9 mouse cellular contexts compared by ENCODE assay signal in the genomic region with DNA sequence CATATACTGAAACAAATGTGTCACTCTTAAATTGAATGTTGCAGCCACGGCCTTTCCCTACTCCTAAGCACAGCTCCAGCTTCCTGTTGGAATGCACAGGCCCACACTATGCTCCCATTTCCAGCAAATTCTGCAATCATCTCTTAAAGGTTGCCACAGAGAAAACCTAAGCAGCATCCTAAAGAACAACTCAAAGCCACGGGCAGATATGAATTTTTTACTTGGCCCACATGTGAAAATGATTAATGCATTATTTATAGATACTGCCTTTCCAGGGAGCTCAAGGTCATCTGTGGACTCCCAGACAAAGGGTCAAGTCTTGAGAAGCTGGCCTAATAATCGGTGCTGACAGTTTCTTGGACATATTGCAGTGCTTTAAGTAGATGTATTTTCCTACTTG.
DNase-seq lines count a peak whose midpoint lies in the region; ATAC-seq and TF ChIP-seq lines count a peak whose summit lies in the region.
"Had no signal": no experiment of that assay in that cellular context is flagged by ENCODE, and none has a peak within 500 bp of the region (broad histone marks: within the 10 kb centered on the region; RNA-seq: fewer than 3 reads in every experiment).

No protein-coding gene starts in this region.

- H3K4me3 ChIP-seq in kidney, postnatal 0 days (replicated peaks; ENCODE audit: low read depth, low read length), result no peak overlapping the region
- H3K4me3 ChIP-seq in embryonic facial prominence, embryonic 12.5 days, result no peak overlapping the region
- H3K4me3 ChIP-seq in hindbrain, embryonic 13.5 days, result no peak overlapping the region
- H3K4me3 ChIP-seq in neural tube, embryonic 15.5 days (replicated peaks), result no peak overlapping the region

- DNase-seq in kidney, postnatal 0 days (ENCODE audit: low spot score), result peak; percentile 59
- no peak for DNase-seq in kidney, adult 11 months
- DNase-seq in left cerebral cortex, postnatal 14 days (ENCODE audit: low spot score in 2 of 2), result no peak
- DNase-seq in adrenal gland, adult 8-10 months, result no peak
- DNase-seq: lung, adult 18-20 months; thymus, postnatal 25 days had no signal

- no peak overlapping the region for H3K4me2 ChIP-seq in kidney, postnatal 0 days (ENCODE audit: low read length)
- H3K4me2 ChIP-seq in embryonic facial prominence, embryonic 12.5 days (replicated peaks), result no peak overlapping the region
- no peak overlapping the region for H3K4me2 ChIP-seq in hindbrain, embryonic 13.5 days
- H3K4me2 ChIP-seq in neural tube, embryonic 15.5 days, result no peak overlapping the region

- no peak for TF ChIP-seq CTCF in kidney, postnatal 0 days (IDR thresholded peaks at IDR 0.05; ENCODE audit: low read depth)

- no peaks in the 10 kb centered on the region for H3K27me3 ChIP-seq in kidney, postnatal 0 days (ENCODE audit: insufficient read depth, low read length)
- no peaks in the 10 kb centered on the region for H3K27me3 ChIP-seq in embryonic facial prominence, embryonic 12.5 days
- no peaks in the 10 kb centered on the region for H3K27me3 ChIP-seq in hindbrain, embryonic 13.5 days
- H3K27me3 ChIP-seq in neural tube, embryonic 15.5 days (replicated peaks), result no peaks in the 10 kb centered on the region

- no peak overlapping the region for H3K27ac ChIP-seq in kidney, postnatal 0 days
- H3K27ac ChIP-seq in embryonic facial prominence, embryonic 12.5 days, result peak overlapping the region; percentile 63
- peak overlapping the region; percentile 77 for H3K27ac ChIP-seq in hindbrain, embryonic 13.5 days
- peak overlapping the region; percentile 80 for H3K27ac ChIP-seq in neural tube, embryonic 15.5 days (replicated peaks)

- H3K9me3 ChIP-seq in kidney, postnatal 0 days (replicated peaks; ENCODE audit: low read length), result no peaks in the 10 kb centered on the region
- H3K9me3 ChIP-seq in embryonic facial prominence, embryonic 12.5 days, result no peaks in the 10 kb centered on the region
- H3K9me3 ChIP-seq in hindbrain, embryonic 13.5 days, result no peaks in the 10 kb centered on the region
- no peaks in the 10 kb centered on the region for H3K9me3 ChIP-seq in neural tube, embryonic 15.5 days (replicated peaks)

- H3K9ac ChIP-seq in kidney, postnatal 0 days (ENCODE audit: low read depth, low read length), result no peak overlapping the region
- no peak overlapping the region for H3K9ac ChIP-seq in embryonic facial prominence, embryonic 12.5 days
- no peak overlapping the region for H3K9ac ChIP-seq in hindbrain, embryonic 13.5 days
- no peak overlapping the region for H3K9ac ChIP-seq in neural tube, embryonic 15.5 days (replicated peaks)

- WGBS in kidney, postnatal 0 days, result 26% methylated on average over 3 of the region's 3 CpGs
- WGBS in embryonic facial prominence, embryonic 12.5 days, result 28% methylated on average over 3 of the region's 3 CpGs
- 20% methylated on average over 3 of the region's 3 CpGs for WGBS in hindbrain, embryonic 13.5 days
- WGBS in neural tube, embryonic 15.5 days, result 29% methylated on average over 3 of the region's 3 CpGs

- no peak for ATAC-seq in kidney, postnatal 0 days (replicated peaks; ENCODE audit: low FRiP score, low read depth)
- ATAC-seq in embryonic facial prominence, embryonic 12.5 days (ENCODE audit: insufficient number of reproducible peaks, insufficient read depth, low FRiP score, low TSS enrichment), result no peak
- no peak for ATAC-seq in hindbrain, embryonic 13.5 days (ENCODE audit: low FRiP score)
- ATAC-seq in neural tube, embryonic 15.5 days (ENCODE audit: low FRiP score), result no peak

- no peaks in the 10 kb centered on the region for H3K4me1 ChIP-seq in kidney, postnatal 0 days (replicated peaks; ENCODE audit: insufficient read depth, low read length)
- peaks cover 13% of the 10 kb centered on the region; the same call in 1 of the 2 replicates for H3K4me1 ChIP-seq in embryonic facial prominence, embryonic 12.5 days
- H3K4me1 ChIP-seq in hindbrain, embryonic 13.5 days (replicated peaks), result peaks cover 30% of the 10 kb centered on the region
- peaks cover 18% of the 10 kb centered on the region for H3K4me1 ChIP-seq in neural tube, embryonic 15.5 days

- H3K36me3 ChIP-seq in kidney, postnatal 0 days (ENCODE audit: insufficient read depth, low read length), result no peaks in the 10 kb centered on the region
- no peaks in the 10 kb centered on the region for H3K36me3 ChIP-seq in embryonic facial prominence, embryonic 12.5 days
- no peaks in the 10 kb centered on the region for H3K36me3 ChIP-seq in hindbrain, embryonic 13.5 days
- no peaks in the 10 kb centered on the region for H3K36me3 ChIP-seq in neural tube, embryonic 15.5 days

- intact Hi-C loops in left cerebral cortex, postnatal 14 days (cut with DNase I), result no loop called here
